Mouse (Mus musculus): ENCODE results near the gene Klhl21.

- TF ChIP-seq POLR2A (IDR thresholded peaks at IDR 0.05; ENCODE audit: control insufficient read depth, extremely low read depth, insufficient read depth, low read length, poor library complexity) (no peak), CTCF (IDR thresholded peaks at IDR 0.05; ENCODE audit: borderline replicate concordance, control insufficient read depth, extremely low read depth, insufficient read depth, low read length, poor library complexity) (peak; percentile 89)
Measured at GRCm38 (mm10) chr4:151977748-151978147, 30.9 kb upstream of the Klhl21 start.
